Mouse (Mus musculus) neural tube, embryonic 13.5 days (tissue): ENCODE measurements around the gene Mamdc2. TPM values are rescaled to one million over a fixed set of nuclear protein-coding genes. Genes with fewer than 3 reads are reported as not detected.

Source experiments
- ATAC-seq: fragments of 200-750 bp; cut with Nextera tagmentation; 2 replicates; pipeline ENCODE4 v1.8.0; 2017; ENCODE audit warnings: low read depth, mild to moderate bottlenecking, moderate TSS enrichment, moderate library complexity
- H3K27ac ChIP-seq: fragments of 300-500 bp; sonication (generic); replicated peaks from 2 replicates; pipeline ENCODE4 v1.5.1; 2015; ENCODE audit warnings: moderate library complexity, mild to moderate bottlenecking, inconsistent platforms
- H3K27me3 ChIP-seq: fragments of 300-500 bp; sonication (generic); 2 replicates; pipeline ENCODE4 v1.6.1; 2015; ENCODE audit warnings: mild to moderate bottlenecking, inconsistent platforms
- H3K36me3 ChIP-seq: fragments of 300-500 bp; sonication (generic); 2 replicates; pipeline ENCODE4 v1.6.1; 2015; ENCODE audit warnings: mild to moderate bottlenecking, inconsistent platforms
- H3K4me1 ChIP-seq: fragments of 300-500 bp; sonication (generic); replicated peaks from 2 replicates; pipeline ENCODE4 v1.6.1; 2015; ENCODE audit warnings: inconsistent platforms
- H3K4me2 ChIP-seq: fragments of 300-500 bp; sonication (generic); 2 replicates; pipeline ENCODE4 v1.6.1; 2015; ENCODE audit warnings: inconsistent platforms, mild to moderate bottlenecking, moderate library complexity
- H3K4me3 ChIP-seq: fragments of 300-500 bp; sonication (generic); 2 replicates; pipeline ENCODE4 v1.5.1; 2015; ENCODE audit warnings: mild to moderate bottlenecking, inconsistent platforms
- H3K9ac ChIP-seq: fragments of 300-500 bp; sonication (generic); 2 replicates; pipeline ENCODE4 v1.6.1; 2015; ENCODE audit warnings: moderate library complexity, mild to moderate bottlenecking, inconsistent platforms
- H3K9me3 ChIP-seq: fragments of 300-500 bp; sonication (generic); 2 replicates; pipeline ENCODE4 v1.6.1; 2016; ENCODE audit warnings: inconsistent platforms
- WGBS: fragments of 180-500 bp; shearing (Covaris S2); methylation state at CpG from one replicate; pipeline ENCODE4 v1.1.7; 2015; 5-methylcytosine and 5-hydroxymethylcytosine counted together
- polyA plus RNA-seq: library from polyadenylated mRNA; unstranded; fragments of >200 nt; fragmentation: Nextera tagmentation; extraction: Ambion mirVana; gene quantifications from 2 replicates; pipeline ENCODE4 v1.2.1, GENCODE M21; 2015

Gene Mamdc2
- polyA plus RNA-seq, 1 experiment from 2014 or later: 1.2 TPM

- 58% methylated on average over 4 of the region's 4 CpGs for WGBS
Observed at GRCm38 (mm10) chr19:23410328-23410727, 37.9 kb downstream of the Mamdc2 start.

DNA sequence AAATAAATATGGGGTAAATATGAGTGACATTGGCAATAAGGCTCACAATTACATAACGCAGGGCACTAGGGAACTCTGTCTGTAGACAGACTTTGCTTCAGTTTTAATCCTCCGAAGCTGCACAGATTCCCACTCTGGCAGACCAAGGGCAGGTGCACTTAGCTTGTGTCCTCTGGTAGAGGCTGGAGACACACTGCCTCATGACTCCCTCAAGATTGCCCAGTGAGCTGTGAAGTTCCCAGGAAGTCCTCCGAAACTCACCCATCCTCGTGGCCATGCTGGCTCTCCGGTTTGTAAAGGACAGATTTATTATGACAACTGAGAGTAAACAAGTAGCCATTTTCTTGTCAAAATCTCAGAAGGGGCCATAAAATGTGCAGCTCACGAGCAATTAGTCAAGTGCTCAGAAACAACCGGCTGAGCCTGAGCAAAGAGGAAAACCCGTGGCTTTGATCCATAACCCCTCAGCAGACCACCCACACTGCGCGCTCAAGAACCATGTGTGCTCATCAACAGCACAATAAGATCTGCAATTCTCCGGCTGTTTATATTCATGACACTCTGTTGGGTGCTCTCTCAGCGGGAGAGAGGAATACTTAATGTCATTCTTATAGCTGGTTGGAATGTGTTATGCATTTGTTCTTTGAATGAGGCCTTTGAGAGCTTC is 46.6 kb downstream of the Mamdc2 start:
- Histone ChIP-seq H3K4me2 (no peak overlapping the region), H3K27ac (0 out of 2 replicates have a peak overlapping the region, but pooled peaks have one; percentile 9), H3K4me3 (no peak overlapping the region), H3K4me1 (peaks cover 14% of the 10 kb centered on the region), H3K36me3 (no peaks in the 10 kb centered on the region), H3K9me3 (no peaks in the 10 kb centered on the region), H3K9ac (no peak overlapping the region), H3K27me3 (peaks cover 32% of the 10 kb centered on the region)
- peak; percentile 69 for ATAC-seq
- whole genome bisulfite sequencing: 16% methylated on average over 12 of the region's 12 CpGs

More at GRCm38 (mm10) chr19:23410328-23410727, 37.9 kb downstream of the Mamdc2 start:
- Histone ChIP-seq H3K9ac (no peak overlapping the region), H3K4me2 (no peak overlapping the region), H3K27me3 (peaks cover under 1% of the 10 kb centered on the region; the same call in 1 of the 2 replicates), H3K4me3 (no peak overlapping the region), H3K4me1 (no peaks in the 10 kb centered on the region), H3K36me3 (no peaks in the 10 kb centered on the region), H3K27ac (no peak overlapping the region), H3K9me3 (no peaks in the 10 kb centered on the region)
- ATAC-seq: no peak

GRCm38 (mm10) chr19:23400485-23400884 is 47.8 kb downstream of the Mamdc2 start:
- ATAC-seq: no peak
- H3K4me1 ChIP-seq: peaks cover 14% of the 10 kb centered on the region
- H3K36me3 ChIP-seq: no peaks in the 10 kb centered on the region
- no peak overlapping the region for H3K27ac ChIP-seq
- no peaks in the 10 kb centered on the region for H3K9me3 ChIP-seq
- WGBS: 71% methylated on average over 5 of the region's 5 CpGs
- peaks cover 35% of the 10 kb centered on the region for H3K27me3 ChIP-seq
- no peak overlapping the region for H3K9ac ChIP-seq
- no peak overlapping the region for H3K4me2 ChIP-seq
- H3K4me3 ChIP-seq: no peak overlapping the region

DNA sequence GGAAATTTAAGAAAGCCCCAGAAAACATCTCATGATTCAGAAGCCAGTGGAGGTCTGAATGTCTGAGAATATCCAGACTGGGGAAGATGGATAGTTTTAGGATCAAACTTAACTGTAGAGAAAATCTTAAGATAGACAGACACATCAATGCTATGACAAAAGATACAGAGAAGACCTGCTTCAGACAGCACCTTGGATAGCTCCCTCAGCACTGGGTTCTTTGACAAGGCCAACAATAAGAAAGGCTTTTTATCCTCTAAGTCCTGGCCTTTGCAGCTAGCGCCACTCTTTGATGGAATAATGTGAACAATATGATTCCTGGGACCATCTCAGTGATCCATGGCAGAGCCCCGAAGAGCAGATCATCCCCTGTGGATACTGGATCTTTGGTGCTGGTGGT is 52.3 kb downstream of the Mamdc2 start:
- 65% methylated on average over 2 of the region's 2 CpGs for WGBS
- H3K4me1 ChIP-seq: no peaks in the 10 kb centered on the region
- no peak overlapping the region for H3K4me2 ChIP-seq
- H3K27me3 ChIP-seq: peaks cover 24% of the 10 kb centered on the region
- no peak overlapping the region for H3K9ac ChIP-seq
- no peaks in the 10 kb centered on the region for H3K36me3 ChIP-seq
- no peaks in the 10 kb centered on the region for H3K9me3 ChIP-seq
- ATAC-seq: no peak
- H3K27ac ChIP-seq: no peak overlapping the region
- H3K4me3 ChIP-seq: no peak overlapping the region

DNA sequence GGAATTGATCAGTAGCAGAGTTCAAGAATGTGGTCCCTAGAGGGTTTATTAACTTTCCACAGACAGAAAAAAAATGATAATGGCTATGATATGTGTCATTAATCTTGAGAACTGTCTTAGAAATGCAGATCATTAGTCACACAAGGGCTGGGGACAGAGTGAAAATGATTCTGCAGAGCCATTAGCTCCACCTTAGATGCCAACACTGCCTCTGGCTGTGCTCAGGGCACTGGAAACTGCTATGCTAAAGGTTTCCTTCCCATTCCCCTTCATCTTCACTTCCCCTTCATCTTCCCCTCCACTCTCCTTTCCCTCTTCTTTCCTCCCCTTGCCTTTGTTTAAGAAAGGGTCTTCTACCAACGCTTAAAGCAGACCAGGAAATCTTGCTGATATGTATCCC is 53.6 kb downstream of the Mamdc2 start:
- ATAC-seq: no peak
- H3K27ac ChIP-seq: no peak overlapping the region
- H3K9me3 ChIP-seq: no peaks in the 10 kb centered on the region
- H3K36me3 ChIP-seq: no peaks in the 10 kb centered on the region
- 68% methylated on average over 1 of the region's 1 CpGs for WGBS
- H3K27me3 ChIP-seq: peaks cover 14% of the 10 kb centered on the region; the same call in 1 of the 2 replicates
- no peak overlapping the region for H3K4me3 ChIP-seq
- H3K4me1 ChIP-seq: no peaks in the 10 kb centered on the region
- no peak overlapping the region for H3K9ac ChIP-seq
- H3K4me2 ChIP-seq: no peak overlapping the region

- H3K9me3 ChIP-seq: no peaks in the 10 kb centered on the region
- no peak overlapping the region for H3K4me3 ChIP-seq
- H3K27ac ChIP-seq: peak overlapping the region; percentile 65
- peak; percentile 74; the same call in 1 of the 2 replicates for ATAC-seq
- H3K4me2 ChIP-seq: no peak overlapping the region
- H3K36me3 ChIP-seq: no peaks in the 10 kb centered on the region
- 27% methylated on average over 4 of the region's 4 CpGs for WGBS
- H3K4me1 ChIP-seq: peaks cover 11% of the 10 kb centered on the region
- no peak overlapping the region for H3K9ac ChIP-seq
- H3K27me3 ChIP-seq: no peaks in the 10 kb centered on the region
Observed at GRCm38 (mm10) chr19:23388862-23389272, 59.4 kb downstream of the Mamdc2 start.

DNA sequence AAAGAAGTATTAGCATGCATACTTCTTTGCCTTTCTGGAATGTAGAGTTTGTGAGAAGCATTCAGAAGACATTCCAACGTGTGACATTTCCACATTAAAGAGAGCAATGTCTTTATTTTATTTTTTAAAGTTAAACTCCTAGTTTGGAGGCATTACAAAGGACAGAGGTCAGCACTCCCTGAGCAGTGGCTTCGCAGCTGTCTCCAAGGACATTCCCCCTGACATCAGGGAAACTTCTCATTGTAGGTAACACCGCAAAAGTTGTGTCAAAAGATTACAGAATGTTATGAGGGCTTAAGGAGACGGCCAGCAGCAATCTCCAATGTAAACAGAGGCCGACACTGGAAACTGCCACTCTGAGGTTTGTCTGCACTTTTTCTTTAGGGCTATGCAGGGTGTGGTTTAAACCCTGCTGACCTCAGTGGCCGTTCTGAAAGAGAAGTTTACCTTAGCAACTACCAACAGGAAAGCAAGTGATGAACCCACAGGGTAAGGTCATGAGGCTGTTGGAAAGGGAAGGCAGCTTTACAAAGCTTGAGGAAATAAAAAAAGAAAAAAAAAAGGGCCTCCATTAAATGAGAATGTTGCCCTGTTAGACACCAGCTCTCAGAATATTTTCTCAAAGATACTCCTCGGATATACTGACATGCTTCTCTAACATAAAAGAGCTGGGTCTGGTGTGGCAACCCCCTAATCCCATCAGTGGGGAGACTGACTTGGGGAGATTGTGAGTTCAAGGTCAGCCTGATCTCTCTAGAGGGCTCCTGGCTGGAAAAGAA is 60.0 kb downstream of the Mamdc2 start:
- no peak overlapping the region for H3K4me2 ChIP-seq
- H3K4me1 ChIP-seq: peaks cover 11% of the 10 kb centered on the region
- H3K27me3 ChIP-seq: no peaks in the 10 kb centered on the region
- peak overlapping the region; percentile 65 for H3K27ac ChIP-seq
- no peaks in the 10 kb centered on the region for H3K36me3 ChIP-seq
- no peak overlapping the region for H3K4me3 ChIP-seq
- H3K9ac ChIP-seq: no peak overlapping the region
- H3K9me3 ChIP-seq: no peaks in the 10 kb centered on the region
- WGBS: 40% methylated on average over 7 of the region's 7 CpGs
- no peak for ATAC-seq

GRCm38 (mm10) chr19:23382396-23382795 is 65.8 kb downstream of the Mamdc2 start:
- WGBS: 85% methylated on average over 2 of the region's 2 CpGs
- no peak for ATAC-seq
- Histone ChIP-seq H3K4me1 (no peaks in the 10 kb centered on the region), H3K9ac (no peak overlapping the region), H3K4me2 (no peak overlapping the region), H3K9me3 (no peaks in the 10 kb centered on the region), H3K27ac (no peak overlapping the region), H3K36me3 (no peaks in the 10 kb centered on the region), H3K27me3 (no peaks in the 10 kb centered on the region), H3K4me3 (no peak overlapping the region)

- Histone ChIP-seq H3K27me3 (no peaks in the 10 kb centered on the region), H3K9me3 (no peaks in the 10 kb centered on the region), H3K4me1 (peaks cover 12% of the 10 kb centered on the region), H3K36me3 (no peaks in the 10 kb centered on the region), H3K9ac (no peak overlapping the region), H3K4me2 (no peak overlapping the region), H3K4me3 (no peak overlapping the region), H3K27ac (no peak overlapping the region)
- 93% methylated on average over 4 of the region's 4 CpGs for WGBS
- no peak for ATAC-seq
Observed at GRCm38 (mm10) chr19:23380968-23381367, 67.3 kb downstream of the Mamdc2 start.

GRCm38 (mm10) chr19:23379752-23380504 is 68.3 kb downstream of the Mamdc2 start:
- H3K4me2 ChIP-seq: no peak overlapping the region
- WGBS: 82% methylated on average over 8 of the region's 8 CpGs
- H3K4me1 ChIP-seq: peaks cover 12% of the 10 kb centered on the region
- H3K36me3 ChIP-seq: no peaks in the 10 kb centered on the region
- no peak overlapping the region for H3K4me3 ChIP-seq
- no peak overlapping the region for H3K27ac ChIP-seq
- no peaks in the 10 kb centered on the region for H3K9me3 ChIP-seq
- no peak for ATAC-seq
- H3K27me3 ChIP-seq: no peaks in the 10 kb centered on the region
- H3K9ac ChIP-seq: no peak overlapping the region

GRCm38 (mm10) chr19:23376536-23377201 is 71.6 kb downstream of the Mamdc2 start:
- ATAC-seq: no peak
- H3K9ac ChIP-seq: no peak overlapping the region
- no peaks in the 10 kb centered on the region for H3K9me3 ChIP-seq
- H3K4me2 ChIP-seq: peak overlapping the region; percentile 2; the same call in 1 of the 2 replicates
- no peaks in the 10 kb centered on the region for H3K27me3 ChIP-seq
- no peaks in the 10 kb centered on the region for H3K36me3 ChIP-seq
- H3K4me1 ChIP-seq: peaks cover 16% of the 10 kb centered on the region
- 48% methylated on average over 11 of the region's 11 CpGs for WGBS
- H3K27ac ChIP-seq: peak overlapping the region; percentile 28; the same call in 1 of the 2 replicates
- H3K4me3 ChIP-seq: no peak overlapping the region
